Mouse (Mus musculus): ENCODE data around the gene Cyb5r3.
"Not testable (repeated sequence)": the region's sequence is repeated elsewhere in the genome, so short reads cannot be mapped to it uniquely, and the experiment has no call there.

Cyb5r3 gene

DNA sequence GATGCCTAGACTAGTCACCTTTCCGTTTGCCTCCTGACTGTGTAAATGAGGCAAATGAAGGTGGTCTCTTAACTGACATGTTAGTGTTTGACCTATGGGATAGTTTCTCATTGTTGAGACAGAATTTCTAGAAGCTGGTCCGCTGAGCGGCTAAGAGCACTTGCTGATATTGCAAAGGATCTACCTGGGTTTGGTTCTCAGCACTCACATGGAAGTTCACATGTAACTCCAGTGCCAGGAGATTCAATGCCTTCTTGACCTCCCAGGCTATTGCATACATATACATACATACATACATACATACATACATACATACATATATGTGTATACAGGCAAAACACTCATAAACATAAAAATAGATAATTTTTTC lies 22.3 kb downstream of the Cyb5r3 start:
- in situ Hi-C loops (cut with MboI, MseI): no loop called here

DNA sequence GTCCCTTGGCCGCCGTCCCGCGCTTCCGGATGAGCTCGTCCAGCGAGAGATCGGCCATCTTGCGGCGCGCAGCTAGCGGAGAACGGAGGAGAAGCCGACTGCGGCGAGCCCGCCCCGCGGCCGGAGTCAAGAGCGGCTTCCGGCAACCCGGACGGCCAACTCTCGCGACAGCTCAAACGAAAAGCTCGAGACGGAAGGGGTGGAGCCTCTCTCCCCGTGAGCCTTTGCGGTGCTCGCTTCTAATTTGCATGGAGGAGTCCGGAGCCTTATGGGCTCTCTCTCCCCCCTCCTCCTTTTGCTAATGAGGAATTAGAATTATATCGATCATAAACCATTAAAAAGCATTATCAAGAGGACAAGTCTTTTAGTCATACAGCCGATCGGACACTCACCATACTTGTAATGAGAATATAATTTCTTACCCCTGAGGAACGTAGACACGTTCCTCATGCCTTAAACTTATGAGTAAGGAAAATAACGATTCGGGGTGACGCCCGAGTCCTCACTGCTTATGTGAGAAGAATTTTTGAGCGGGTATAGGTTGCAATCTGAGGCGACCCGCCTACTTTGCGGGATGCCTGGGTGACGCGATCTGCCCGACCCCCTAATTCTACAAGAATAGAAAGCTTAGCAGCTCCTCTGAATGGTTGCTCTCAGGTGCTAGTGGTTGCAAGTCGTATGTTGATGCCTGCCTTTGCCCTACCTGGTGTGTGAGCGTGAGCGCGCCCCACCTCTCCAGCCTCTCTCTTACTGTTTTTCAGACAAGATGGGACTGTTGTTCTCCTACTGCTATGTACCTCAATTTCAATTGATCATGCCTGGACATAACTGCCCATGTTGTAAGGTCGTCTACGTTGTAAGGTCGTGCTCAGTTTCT lies 23.0 kb downstream of the Cyb5r3 start, which contains the start of gene Poldip3:
Gene Poldip3, minus strand, starts transcription at position 189 of the 877 bp plus-strand sequence.
- in situ Hi-C loops (cut with MboI, MseI): no loop called here

DNA sequence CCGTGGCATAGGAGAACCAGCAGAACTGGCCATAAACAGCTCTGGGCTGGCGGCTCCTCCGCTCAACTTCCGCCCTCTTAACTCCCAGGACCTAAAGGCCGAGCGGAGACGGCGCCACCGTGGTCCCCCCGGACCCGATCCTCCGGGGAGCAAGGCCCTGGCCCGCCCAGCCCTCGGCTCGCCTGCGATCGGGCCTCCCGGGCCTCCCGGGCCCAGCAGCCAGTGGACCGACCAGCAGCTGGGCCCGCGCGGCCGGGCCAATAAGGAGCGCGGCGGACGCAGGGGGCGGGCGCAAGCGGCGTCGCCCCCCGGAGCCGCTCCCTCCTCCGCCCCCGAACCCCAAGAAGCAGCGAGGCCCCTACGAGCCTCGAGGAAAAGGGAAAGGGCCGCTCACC lies 23.6 kb downstream of the Cyb5r3 start:
- in situ Hi-C loops (cut with MboI, MseI): no loop called here

DNA sequence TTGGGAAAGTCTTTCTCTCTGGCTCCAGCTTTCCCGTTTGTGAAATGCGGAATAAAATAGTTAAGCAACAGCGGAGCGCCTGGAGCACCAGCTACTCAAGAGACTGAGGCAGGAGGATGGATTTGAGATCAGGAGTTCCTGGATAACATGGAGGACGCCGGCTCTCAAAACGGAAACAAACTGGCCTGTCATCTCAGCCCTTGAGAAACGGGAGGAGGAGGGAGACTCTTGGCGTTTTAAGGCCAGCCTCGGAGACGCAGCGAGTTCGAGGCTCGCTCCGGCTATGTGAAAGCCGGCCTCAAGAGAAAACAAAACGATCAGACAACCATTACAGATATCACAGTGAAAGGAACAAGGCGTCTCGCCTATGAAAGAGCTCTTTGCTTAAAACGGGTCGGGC lies 24.0 kb downstream of the Cyb5r3 start:
- in situ Hi-C loops (cut with MboI, MseI): no loop called here

DNA sequence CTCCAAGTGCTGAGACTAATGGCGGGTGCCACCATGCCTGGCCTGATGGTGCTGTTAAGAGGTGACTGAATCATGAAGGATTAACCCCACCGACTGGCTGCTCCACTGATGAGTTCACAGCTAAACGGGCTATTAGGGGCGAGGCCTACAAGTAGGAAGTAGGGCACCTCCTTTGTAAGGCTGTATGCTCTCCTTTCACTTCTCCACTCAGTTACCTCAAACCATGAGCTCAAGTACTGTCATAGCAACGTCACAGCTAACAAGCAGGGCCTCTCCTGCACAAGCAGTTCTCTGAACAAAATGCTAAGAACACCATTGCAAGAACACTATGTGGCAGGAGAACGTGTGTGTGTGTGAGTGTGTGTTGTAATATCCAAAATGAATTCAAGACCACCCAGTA lies 26.9 kb downstream of the Cyb5r3 start:
- in situ Hi-C loops (cut with MboI, MseI): no loop called here

DNA sequence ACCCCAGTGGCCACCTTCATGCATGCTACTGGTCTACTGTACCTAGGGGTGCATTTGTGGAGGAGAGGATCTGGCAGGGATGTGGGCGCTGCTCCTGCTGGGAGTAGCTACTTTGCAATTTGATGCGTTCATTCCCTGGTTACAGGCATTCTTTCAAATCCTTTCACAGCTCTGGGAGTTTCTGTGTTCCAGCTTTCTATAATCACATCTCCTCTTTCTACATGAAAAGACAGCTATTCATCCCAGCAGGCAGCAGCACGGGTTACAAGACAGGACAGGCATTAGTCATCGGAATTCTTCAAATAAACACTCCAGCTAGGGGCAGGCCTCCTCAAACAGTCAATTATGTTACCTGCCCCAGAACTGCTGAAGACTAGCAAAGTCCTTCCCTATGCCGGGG lies 29.5 kb downstream of the Cyb5r3 start:
- in situ Hi-C loops (cut with MboI, MseI): no loop called here

DNA sequence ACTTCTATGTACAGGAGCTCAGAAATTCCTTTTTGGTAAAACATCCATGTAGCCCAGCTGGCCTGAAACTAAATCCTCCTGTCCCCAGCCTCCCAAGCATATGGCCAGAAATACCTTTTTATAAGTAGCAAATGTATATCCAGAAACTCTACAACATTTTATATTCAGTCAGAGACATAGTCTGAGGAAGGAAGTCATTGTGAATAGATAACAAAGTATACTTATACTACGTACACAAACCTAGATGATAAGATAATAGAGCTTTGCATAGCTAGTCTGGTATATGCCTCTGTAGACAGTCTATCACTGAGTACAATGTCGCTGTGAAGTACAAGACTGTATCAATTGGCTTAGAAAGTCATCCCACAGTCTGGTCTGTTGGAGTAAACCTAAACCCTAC lies 36.7 kb downstream of the Cyb5r3 start:
- in situ Hi-C loops (cut with MboI, MseI): no loop called here

DNA sequence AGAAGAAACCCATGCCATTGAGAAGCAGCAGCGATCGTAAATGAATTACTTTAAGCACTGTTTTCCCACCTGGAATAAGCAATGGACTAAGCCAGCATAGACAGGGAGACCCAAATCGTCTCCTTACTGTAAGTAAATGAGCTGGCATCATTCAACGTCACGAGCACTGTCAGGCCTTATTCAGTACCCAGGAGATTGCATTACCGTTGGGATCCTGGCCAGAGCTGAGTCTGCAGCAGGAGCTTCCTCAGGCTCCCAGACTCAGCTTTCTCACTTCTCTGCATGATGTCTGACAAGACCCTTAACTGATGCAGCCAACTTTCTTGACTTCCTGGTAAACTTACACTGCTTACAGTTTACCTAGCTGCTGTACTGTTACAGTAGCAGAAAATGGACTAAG lies 37.7 kb downstream of the Cyb5r3 start:
- in situ Hi-C loops (cut with MboI, MseI): no loop called here

DNA sequence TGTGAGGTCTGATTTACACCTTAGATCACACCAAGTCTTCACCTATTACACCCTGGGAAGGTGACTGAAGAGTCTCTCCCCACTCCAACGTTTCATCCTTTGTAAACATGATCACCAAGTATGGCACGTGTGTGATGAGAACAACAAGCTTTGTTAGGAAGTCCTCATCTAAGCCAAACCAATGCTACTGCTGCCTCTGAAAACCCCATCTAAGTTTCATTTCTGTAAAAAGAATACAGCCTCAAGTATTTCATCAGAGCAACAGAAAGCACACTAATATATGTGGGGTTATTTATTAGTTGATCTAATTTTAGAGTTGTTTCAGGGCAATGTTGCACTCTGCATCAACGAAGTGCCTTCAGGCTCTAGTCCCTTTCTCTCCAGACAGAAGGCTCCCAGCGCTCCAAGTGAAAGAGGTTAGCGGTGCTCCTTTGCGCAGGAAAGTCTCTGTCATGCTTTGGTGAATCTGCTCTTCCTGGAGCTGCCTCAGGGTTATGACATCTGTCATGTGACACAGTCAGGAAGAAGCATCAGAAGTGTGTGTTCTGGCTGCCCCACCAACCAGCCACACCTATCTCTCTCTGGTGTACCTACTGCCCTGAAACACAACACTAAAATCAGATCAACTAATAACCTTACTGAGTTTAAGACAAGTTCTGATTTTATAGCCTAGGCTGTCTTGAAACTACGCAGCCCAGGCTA lies 42.7 kb downstream of the Cyb5r3 start:
- in situ Hi-C loops (cut with MboI, MseI): no loop called here

DNA sequence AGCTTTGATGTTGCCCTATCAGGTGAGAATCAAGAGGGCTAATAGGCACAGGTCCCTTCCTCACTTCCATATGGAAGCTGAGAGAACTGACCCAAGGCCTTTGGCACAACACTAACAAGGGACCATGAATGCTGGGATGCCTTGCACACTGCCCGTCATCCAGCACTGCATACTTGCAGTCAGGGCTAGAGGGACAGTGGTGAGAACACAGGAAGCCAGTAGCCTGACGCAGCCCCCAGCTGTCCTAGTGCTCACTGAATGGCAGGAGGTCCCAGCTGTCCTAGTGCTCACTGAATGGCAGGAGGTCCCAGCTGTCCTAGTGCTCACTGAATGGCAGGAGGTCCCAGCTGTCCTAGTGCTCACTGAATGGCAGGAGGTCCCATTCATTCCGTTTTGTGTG lies 45.4 kb downstream of the Cyb5r3 start:
- in situ Hi-C loops (cut with MboI, MseI): not testable (repeated sequence)

DNA sequence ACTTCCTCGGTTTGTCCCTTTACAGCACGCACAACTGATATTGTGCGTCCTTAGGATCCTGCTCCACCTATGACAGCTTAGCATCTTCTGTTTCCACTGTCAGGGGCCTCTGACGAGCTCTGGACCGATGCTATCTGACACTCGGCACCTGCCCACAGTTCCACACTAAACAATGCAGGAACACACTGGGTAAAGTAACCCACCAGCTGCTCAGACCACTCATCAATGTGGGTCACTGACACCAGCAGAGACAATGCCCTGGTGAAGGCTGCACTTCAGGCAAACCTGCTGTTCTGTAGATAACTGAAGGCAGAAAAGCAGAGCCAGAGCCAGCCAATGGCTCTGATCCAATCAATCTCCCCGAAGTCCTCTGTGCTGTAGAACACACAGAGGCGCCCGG lies 45.8 kb downstream of the Cyb5r3 start:
- in situ Hi-C loops (cut with MboI, MseI): no loop called here

DNA sequence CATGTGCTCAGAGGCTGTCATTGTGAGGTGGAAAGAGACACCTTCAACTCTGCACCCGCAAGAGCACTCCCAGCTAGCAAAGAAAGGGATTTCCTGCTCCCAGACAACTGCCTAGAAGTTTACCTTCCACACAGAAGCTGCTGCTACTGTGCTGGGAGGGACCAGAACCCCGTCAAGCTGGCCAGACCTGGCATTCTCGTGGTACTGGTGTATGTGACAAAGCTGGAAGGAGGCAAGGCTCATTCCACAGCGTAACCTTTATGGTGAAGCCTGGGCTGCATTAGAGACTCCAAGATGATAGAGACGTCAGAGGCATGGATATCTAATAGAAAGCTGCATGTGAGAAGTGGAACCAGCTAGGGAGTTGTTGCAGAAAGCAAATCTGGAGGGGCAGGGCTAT lies 47.8 kb downstream of the Cyb5r3 start:
- in situ Hi-C loops (cut with MboI, MseI): no loop called here

DNA sequence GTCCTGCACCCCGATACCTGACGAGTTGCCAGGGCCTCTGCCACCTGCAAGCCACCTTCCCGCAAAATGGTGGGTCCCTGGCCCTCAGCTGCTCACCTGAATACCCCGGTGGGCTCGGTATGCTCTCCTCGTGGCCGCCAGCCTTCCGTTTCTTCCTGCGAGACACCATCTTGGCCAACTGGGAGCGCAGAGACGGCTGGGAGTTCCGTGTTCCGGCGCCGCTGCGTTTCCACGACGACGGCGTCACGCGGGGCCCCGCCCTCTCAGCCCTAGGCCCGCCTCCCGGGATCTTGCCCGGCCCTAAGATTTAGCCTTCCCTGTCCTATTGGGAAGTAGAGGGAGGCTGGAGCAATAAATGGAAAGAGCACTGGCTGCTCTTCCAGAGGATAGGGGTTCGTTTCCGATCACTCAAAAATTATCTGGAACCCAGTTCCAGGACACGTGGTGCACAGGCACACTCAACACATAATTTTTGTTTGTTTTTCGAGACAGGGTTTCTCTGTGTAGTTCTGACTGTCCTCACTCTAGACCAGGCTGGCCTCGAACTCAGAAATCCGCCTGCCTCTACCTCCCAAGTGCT lies 49.7 kb downstream of the Cyb5r3 start, which contains the start of gene Rrp7a:
Gene Rrp7a, minus strand, starts transcription at position 236 of the 580 bp plus-strand sequence.
- in situ Hi-C loops (cut with MboI, MseI): no loop called here

DNA sequence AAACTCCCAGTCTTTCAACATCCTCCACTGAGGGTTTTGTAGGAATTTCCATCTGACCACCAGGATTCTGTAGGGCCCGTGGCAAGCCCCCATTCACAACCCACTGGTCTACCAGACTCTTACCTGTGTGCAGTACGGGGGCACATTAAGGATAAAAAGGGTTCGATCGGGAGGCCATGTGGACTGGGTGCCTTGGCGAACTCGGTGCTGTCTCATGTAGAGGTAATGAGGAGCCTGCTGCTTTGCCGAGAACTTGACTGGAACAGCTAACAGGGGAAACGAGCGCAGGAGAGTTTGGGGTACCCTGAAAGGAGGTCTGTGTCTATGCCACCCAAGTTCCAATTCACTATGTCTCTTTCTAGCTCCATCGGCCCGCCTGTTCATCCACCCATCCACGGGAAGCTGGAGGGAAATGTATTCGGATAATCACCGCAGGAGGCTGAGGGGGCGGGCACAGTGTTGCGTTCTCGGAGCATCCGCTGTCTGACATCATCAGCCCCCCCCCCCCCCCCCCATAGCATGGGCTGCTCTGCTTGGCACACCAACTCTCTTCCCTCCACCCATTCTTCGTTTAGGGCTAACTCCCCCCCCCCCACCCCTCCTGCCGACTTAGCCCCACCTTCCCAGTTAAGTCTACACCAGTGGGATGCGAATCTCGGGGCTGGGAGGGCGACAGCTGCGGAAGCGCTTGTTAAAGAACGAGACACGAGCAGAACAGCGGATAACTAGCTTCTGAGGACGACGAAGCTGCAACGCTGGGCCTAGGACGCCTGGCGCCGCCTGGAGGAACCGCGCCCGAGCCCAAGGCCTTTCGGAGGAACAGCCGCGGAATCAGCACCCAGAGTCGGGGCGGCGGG lies 50.5 kb downstream of the Cyb5r3 start:
- in situ Hi-C loops (cut with MboI, MseI): no loop called here

DNA sequence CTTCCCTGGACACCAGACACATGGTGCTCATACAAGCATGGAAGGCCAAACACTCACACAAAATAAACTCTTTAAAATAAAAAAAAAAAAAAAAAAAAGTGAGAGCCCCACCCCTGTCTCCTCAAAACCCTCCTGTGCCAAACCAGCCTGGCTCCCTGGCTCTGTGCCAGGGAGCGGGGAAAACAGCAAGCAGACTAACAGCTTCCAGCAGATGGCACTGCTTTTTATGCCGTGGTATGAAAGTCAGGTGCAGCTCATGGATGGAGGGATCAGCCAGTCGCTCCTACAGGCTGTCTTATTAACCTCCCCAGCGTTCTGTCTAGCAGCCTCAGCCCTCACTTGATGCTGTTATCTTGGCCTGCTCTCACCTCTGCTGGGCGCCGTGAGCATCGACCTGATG lies 54.0 kb downstream of the Cyb5r3 start:
- in situ Hi-C loops (cut with MboI, MseI): no loop called here

DNA sequence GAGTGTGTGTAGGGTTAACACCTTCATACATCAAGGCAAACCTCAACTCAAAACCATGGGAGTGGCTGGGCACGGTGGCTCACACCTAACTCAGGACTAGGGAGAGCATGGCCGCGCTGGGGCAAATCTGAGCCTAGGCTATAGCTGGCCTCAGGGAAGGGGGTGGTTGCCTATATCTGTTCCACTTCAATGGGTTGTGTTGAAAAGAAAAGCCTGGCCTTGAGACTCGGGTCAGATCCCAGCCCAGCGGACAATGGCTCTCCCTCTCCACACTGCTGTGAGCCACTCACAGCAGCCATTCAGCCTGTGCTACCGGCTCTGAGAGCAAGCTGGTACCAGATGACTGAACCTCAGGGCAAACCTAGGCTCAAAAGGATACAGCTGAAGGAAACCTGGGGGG lies 57.3 kb downstream of the Cyb5r3 start:
- in situ Hi-C loops (cut with MboI, MseI): no loop called here

DNA sequence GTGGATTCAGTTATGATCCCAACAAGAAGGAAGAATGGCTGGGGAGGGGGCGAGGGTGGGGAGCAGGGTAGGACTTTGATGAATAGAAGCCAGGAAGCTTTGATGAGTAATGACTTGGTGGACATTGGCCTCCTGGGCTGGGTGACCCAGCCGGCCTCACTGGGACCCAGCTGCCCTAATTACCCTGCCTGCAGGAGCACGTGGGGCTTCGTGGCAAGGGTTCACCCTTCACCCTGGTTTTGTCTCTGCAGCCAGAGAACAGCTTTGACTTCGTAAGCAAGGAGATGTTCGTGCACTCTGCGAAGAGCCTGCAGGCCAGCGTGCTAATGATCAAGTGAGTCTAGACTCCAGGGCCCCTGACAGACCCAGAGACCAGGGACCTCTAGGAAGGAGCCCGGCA lies 58.3 kb downstream of the Cyb5r3 start:
- in situ Hi-C loops (cut with MboI, MseI): no loop called here

DNA sequence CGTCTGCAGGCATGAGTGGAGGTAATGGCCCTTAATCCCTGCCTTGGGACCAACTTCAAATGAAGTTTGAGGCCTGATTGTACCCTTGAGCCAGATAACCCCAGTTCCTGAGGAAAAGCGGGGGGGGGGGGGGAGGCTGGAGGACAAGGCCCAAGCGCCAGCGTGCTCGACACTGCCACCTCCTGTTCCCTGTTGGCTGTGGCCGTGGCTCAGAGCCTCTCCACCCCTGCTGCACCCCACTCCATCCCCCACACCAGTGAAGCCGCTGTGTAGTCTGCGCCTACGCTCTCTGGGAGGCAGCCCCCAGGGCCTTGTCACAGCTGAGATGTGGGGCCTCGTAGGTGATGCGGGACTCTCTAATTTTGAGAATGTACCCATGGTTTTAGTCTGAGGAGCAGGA lies 59.5 kb downstream of the Cyb5r3 start:
- in situ Hi-C loops (cut with MboI, MseI): no loop called here

DNA sequence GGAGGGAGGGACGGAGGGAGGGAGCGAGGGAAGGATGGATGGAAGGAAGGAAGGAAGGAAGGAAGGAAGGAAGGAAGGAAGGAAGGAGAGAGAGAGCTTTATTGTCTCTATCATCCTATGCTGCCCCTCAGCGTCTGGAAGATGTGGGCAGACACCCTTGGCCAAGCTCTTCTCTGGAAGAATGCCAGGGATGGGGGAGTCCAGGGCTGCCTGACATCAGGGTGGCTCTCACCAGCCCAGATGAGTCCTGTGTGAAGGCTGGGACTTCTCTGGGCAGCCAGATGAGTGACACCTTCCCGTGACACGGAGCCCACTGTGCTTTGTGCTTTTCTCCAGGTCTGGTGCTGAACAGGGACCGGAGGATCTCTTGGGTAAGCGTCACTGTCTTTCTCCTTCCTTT lies 60.5 kb downstream of the Cyb5r3 start:
- in situ Hi-C loops (cut with MboI, MseI): no loop called here

DNA sequence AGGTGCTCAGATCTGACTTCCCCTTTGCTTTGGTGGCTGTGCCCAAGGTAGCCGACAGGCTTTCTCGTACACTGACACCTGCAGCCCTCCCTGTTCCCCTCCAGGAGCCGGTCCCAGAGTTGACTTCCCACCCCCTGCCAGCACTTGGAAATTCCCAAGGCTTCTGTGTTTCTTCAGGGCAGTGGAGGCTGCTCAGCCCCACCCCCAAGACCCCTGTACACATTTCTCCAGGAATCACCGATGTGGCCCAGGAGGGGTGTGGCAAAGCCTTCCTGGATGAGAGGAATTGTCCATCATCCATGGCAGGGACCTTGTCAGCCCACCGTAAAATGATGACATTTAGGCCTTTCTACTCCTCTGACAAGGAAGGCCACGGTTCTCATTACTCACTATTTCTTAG lies 61.1 kb downstream of the Cyb5r3 start:
- in situ Hi-C loops (cut with MboI, MseI): no loop called here

DNA sequence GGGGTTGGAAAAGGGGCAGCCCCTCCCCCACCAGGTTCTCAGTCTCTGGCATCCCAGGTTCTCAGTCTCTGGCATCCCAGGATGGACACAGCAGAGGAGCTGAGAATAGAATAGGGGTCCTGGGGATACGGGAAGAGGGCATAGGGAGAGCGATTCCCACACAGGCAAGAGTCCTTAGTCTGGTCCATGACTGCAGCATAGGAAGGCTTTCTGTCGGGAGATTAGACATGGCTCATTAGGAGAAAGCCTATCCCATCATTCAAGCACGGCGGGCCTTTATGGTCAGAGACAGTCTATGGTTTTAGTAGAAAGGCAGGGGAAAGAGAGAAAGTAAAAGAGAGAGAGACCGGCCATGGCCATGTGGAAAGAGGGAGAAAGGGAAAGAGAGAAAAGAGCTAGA lies 64.6 kb downstream of the Cyb5r3 start:
- in situ Hi-C loops (cut with MboI, MseI): loop anchor here (10.0 kb wide), 2 partner anchors 63 to 303 kb away; no protein-coding TSS in a partner anchor

DNA sequence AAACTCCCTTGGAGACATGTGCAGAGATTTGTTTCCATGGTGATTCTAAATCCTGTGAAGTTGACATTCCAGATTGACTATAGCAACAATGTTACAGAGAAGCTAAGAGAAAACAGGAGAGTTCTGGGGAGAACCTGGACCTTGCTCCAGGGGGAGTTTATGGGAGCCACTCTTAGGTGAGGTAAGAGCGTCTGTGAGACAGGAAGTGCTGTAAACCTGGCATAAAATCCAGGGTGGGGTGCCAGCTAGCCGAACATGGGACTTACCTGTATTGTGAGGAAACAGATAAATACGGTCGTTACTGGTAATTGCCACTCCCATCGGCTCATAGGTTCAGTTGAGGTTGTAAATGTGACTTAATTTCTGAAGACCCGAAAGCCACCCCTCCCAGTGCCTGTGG lies 66.0 kb downstream of the Cyb5r3 start:
- in situ Hi-C loops (cut with MboI, MseI): loop anchor here (10.0 kb wide), 2 partner anchors 62 to 302 kb away; no protein-coding TSS in a partner anchor

All from regulatory T cell (primary cell).